Mouse (Mus musculus) mesoderm, embryonic 11.5 days (tissue): ENCODE results near the gene 4931406C07Rik.

Experiments
- DNase-seq: peaks from one replicate; pipeline ENCODE4 v3.0.0-alpha.2; 2012; ENCODE audit warnings: low read depth, low spot score

Gene 4931406C07Rik

GRCm38 (mm10) chr9:15289251-15289650 lies 17.0 kb downstream of the 4931406C07Rik start:
- DNase-seq, result no peak

- no peak for DNase-seq
Measured at GRCm38 (mm10) chr9:15288402-15288801, 17.8 kb downstream of the 4931406C07Rik start.

GRCm38 (mm10) chr9:15287846-15288245 lies 18.4 kb downstream of the 4931406C07Rik start:
- no peak for DNase-seq

DNA sequence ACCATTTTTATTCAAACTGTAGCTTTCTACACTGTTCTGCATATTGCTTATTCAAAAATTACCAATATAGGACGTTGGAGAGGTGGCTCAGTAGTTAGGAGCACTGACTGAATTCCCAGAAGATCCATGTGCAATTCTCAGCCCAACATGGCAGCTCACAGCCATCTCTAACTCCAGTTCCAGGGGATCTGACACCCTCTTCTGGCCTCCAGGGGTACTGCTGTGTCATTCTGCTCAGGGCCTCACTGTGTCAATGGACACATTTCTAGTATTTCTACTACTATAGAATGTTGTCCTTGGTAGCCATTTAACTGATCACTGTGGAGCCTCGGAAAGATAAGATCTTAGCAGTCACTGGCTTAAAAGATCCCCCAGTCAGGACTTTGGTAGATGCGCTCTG lies 20.8 kb downstream of the 4931406C07Rik start:
- DNase-seq, result no peak

DNA sequence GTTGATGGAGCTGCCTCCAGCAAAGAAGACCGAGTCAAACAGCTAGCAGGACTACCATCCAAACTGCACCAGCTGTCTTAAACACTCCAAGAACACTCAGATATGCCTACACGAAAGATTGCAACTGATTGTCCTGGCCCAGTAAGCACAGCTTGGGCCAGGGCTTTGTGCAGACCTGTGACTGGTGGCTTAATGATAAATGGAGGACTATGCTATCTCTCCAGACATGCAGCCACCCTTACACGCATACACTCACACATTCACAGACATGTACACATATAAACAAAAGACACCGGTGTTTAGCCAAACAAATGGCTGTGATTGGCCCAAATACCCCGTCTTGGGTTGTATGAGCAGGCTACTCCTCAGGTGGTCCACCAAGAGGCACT lies 25.8 kb downstream of the 4931406C07Rik start:
- peak; percentile 6 for DNase-seq

DNA sequence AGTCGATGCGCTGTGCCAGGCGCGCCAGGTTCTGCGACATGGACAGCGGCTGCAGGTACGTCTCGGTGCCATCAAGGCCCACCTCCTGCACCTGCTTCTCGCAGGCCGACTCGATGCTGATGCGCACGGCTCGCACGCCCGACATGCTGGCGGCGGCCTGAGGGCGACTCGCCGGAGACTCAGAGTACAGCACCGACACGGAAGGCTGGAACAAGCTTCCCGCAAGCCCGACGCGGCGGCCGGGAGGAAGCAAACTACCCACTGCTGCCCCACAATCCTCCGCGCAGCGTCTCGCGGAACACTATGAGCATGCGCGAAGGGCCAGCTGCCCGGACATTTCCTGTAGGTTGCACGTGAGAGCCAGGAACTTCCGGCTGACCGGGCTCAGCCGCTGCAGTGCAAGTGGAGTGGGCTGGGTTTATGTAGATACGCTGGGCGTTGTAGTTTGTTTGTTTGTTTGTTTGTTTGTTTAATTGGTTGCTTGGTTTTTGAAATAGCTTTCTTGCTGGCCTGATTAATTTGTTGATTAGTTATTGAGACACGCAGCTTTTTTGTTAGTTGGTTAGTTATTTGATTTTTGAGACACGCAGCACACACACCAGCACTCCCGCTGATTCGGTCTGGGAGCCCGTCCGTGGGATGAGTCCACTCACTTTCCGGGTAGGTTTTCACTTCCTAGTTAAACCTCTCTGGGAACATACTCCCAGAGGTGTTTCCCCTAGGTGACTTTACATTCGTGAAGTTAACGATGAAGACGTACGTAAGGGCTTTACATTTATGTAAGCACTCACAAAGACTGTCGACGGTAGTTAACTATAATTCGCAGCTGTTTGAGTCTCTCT lies 26.4 kb downstream of the 4931406C07Rik start, which contains the start of gene Med17:
Med17 (minus strand) TSS at position 283 of the 842 bp plus-strand sequence.
- DNase-seq, result peak; percentile 96

DNA sequence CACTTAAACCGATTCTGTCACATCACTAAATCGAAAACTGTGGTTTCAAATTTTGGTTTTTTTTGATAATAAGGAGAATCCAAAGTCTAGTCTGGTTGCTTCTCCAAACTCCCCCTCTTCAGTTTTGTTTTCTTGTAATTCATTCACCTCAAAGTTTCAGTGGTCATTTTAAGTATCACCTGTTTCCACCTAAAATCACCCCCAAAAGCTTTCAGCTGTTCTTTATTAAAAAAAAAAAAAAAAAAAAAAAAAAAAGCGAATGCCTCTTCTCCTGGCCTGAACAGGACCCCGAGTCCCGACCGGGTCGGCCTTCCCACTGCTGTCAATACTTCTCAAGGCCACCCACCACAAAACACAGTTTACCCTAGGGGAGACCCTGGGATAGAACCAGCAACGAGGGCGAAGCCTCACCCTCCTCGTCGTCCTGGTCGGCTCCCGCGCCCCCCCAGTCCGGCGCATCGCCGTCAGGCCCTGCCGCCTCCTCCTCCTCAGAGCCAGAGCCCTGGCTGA lies 27.1 kb downstream of the 4931406C07Rik start:
- no peak for DNase-seq

DNA sequence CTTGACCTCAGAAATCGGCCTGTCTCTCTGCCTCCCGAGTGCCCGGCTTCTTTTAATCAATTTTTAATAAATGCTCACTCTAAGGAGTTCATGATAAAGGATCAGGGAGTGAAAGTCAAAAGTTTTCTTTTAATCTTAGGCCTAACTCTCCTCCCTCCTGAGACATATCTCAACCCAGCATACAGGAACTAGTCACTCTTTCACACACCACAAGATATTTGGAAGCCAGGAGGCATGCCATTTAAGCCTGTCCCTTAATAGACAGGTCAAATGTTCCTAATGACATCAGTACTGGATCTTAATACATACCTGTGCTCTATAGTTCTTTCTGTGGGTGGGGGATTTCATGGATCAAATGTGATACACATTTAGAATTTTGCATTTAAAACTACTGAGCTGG lies 27.9 kb downstream of the 4931406C07Rik start:
- DNase-seq, result no peak

GRCm38 (mm10) chr9:15276855-15277254 lies 29.4 kb downstream of the 4931406C07Rik start:
- no peak for DNase-seq

DNA sequence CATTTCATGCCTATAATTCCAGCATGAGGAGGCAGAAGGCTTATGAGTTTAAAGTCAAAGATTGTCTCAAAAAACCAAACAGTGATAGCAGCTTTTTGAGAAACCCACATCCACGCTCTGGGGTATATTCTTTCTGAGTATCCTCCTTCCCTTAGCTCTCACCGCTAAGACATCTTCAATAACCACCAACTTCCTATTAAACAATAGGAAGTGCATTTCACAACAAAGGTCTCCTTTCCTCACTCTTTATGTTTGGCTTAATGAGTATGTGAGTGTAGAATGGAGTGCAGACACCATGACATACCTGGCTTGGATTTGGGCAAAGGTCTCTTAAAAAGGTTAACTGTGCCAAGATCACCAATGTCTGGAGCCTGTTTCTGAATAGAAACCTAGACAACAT lies 32.3 kb downstream of the 4931406C07Rik start:
- no peak for DNase-seq

DNA sequence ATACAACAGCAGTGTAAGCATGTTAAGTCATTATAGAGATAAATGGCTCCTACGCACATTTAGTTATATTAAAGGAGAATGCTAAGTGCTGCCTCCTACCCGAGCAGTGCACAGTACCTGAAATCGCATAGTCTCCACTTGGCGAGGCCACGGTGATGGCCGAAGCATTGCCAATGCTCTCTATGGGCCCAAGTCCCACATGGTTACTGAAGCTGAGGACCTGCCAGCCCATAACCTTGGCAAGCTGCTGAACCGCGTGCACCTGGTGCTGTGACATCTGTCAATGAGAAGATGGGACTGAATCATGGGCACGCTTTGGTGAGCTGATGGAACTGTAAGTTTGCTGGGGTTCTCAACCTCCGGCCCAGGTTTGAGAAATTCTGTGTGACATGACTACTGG lies 42.8 kb downstream of the 4931406C07Rik start:
- no peak for DNase-seq

DNA sequence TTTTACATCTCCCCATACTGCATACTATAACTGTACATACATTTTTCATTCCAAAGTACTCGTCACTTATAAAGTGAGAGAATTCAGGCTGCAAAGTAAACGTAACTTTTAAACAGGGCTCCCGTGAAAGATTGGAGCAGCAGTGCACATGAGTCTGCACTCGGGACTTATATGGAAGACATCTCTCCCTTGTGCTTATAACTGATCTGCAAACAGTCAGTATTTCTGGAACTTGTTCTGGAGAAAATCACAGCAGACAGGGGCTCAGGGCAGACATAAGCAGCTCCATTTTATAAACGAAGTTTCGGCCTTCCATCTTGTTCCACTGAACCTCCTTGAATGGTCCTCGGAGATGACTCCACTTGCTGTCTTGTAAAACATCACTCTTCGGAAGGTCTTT lies 44.3 kb downstream of the 4931406C07Rik start:
- no peak for DNase-seq

- no peak for DNase-seq
Measured at GRCm38 (mm10) chr9:15256214-15256613, 50.0 kb downstream of the 4931406C07Rik start.

DNA sequence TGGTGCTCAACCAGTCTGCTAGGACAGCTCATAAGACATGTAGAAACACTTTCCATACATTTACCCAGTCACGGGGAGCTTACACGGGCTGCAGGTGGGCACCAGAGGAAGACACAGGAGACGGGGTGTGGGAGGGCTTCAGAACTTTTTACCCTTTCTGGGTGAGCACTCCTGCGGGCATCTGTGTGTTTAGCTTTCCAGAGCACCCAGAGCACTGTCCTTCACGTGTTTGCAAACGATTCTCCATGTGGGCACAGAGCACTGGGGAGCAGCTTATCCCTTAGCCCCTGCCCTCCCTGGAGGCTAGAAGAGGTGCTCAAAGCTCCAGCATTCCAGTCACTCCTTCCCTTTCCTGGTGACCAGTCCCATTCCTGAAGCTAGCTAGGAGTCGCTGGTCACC lies 51.7 kb downstream of the 4931406C07Rik start:
- no peak for DNase-seq

DNA sequence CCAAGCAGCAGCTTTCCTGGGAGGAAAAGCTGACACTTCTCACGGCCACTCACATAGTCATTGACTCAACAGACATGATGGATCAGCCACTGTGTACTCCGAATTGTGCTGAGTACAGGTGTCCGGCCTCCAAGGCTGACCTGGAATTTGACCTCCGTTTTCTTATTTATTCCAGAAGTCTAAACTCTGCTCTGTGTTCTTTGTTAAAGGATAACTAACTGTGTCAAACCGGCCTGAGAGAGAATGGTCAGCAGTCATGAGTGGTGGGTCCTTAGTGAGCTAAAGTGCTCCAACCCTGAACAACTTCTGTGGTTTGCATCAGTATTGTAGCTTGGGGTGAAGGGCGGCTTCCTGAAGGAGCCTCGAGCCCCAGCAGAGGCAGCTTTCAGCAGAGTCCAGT lies 54.1 kb downstream of the 4931406C07Rik start:
- DNase-seq, result no peak

DNA sequence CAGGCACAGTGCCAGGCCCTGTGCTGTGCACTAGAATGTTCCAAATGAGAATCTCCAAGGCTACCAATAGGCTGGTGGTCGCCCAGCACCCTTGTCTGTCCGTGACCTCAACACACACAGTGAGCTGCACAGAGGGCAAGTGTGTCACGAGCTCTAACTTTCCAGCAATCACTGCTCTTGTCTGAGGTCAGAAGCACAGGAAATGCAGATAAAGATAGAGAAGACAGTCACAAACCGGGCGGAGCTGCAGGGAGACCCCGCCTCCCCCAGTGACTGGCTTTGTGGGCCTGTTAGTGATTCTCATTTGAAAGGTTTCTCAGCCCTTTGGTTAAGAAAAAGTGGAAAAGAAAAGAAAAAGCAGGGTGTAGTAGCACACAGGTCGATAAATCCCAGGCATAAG lies 55.9 kb downstream of the 4931406C07Rik start:
- no peak for DNase-seq

- DNase-seq, result no peak
Measured at GRCm38 (mm10) chr9:15245319-15246075, 60.8 kb downstream of the 4931406C07Rik start.

GRCm38 (mm10) chr9:15242130-15242529 lies 64.1 kb downstream of the 4931406C07Rik start:
- DNase-seq, result no peak

- peak; percentile 71 for DNase-seq
Measured at GRCm38 (mm10) chr9:15241596-15241939, 64.7 kb downstream of the 4931406C07Rik start.

DNA sequence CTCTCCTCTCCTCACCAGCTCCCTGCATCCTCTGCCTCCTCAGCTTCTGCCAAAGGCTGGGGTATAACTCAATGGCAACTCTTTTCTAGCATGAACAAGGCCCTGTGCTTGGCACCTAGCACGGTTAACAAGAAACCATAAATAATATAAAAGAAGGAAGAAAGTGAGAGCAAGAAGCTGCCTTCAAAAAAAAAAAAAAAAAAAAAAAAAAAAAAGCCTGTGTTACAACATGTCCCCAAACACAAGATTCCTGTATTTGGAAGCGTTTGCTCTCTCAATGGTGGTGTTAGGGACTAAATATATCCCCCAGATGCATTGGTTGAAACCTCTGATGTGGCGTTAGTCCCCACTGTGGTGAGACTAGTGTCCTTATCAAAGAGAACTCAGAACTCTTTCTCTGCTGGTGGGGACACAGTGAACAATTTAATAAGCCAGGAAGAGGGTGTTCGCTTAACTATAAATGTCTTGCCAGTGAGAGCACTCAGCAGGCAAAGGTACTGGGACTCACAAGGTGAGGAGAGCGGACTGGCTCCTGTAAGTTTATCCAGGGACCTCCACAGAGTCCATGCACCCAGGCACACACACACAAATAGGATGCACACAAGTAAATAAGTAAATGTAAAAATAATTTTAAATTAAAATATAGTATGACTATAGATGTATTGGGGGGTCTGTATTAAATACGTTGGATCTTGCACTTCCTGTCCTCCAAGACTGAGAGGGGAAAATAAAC lies 65.2 kb downstream of the 4931406C07Rik start:
- DNase-seq, result no peak

GRCm38 (mm10) chr9:15240006-15240405 lies 66.2 kb downstream of the 4931406C07Rik start:
- DNase-seq, result no peak
